Mouse (Mus musculus) limb, embryonic 11.5 days (tissue): ENCODE measurements at regions not wholly inside any gene's neighbourhood (a gene's known extent, or its start where the extent isn't known, plus 50 kb on each side); places are given as distances from the start of the nearest gene placed in this dataset.

Experiments used
- ATAC-seq: fragments of 200-750 bp; cut with Nextera tagmentation; 2 replicates; pipeline ENCODE4 v1.8.0; 2017; ENCODE audit warnings: low read depth; ENCODE audit not compliant: insufficient number of reproducible peaks, low FRiP score, low TSS enrichment
- DNase-seq: peaks from one replicate; pipeline ENCODE4 v3.0.0-alpha.2; 2015; ENCODE audit warnings: low spot score
- H3K27ac ChIP-seq: fragments of 300-500 bp; sonication (generic); replicated peaks from 2 replicates; pipeline ENCODE4 v1.5.1; 2014; ENCODE audit warnings: low read depth, mild to moderate bottlenecking, low read length
- H3K27me3 ChIP-seq: fragments of 300-500 bp; sonication (generic); 2 replicates; pipeline ENCODE4 v1.6.1; 2014; ENCODE audit warnings: mild to moderate bottlenecking, low read length, mixed read lengths; ENCODE audit not compliant: control insufficient read depth, insufficient read depth
- H3K36me3 ChIP-seq: fragments of 300-500 bp; sonication (generic); 2 replicates; pipeline ENCODE4 v1.6.1; 2014; ENCODE audit warnings: mild to moderate bottlenecking, low read length, moderate library complexity, mixed read lengths; ENCODE audit not compliant: control insufficient read depth, insufficient read depth
- H3K4me1 ChIP-seq: fragments of 300-500 bp; sonication (generic); 2 replicates; pipeline ENCODE4 v1.6.1; 2014; ENCODE audit warnings: low read length, mixed read lengths; ENCODE audit not compliant: control insufficient read depth, insufficient read depth
- H3K4me2 ChIP-seq: fragments of 300-500 bp; sonication (generic); 2 replicates; pipeline ENCODE4 v1.6.1; 2014; ENCODE audit warnings: low read depth, mild to moderate bottlenecking, moderate library complexity; ENCODE audit not compliant: severe bottlenecking
- H3K4me3 ChIP-seq: fragments of 300-500 bp; sonication (generic); 2 replicates; pipeline ENCODE4 v1.5.1; 2014; ENCODE audit warnings: low read depth, low read length
- H3K9ac ChIP-seq: fragments of 300-500 bp; sonication (generic); 2 replicates; pipeline ENCODE4 v1.6.1; 2014; ENCODE audit warnings: mild to moderate bottlenecking, low read length
- H3K9me3 ChIP-seq: fragments of 300-500 bp; sonication (generic); 2 replicates; pipeline ENCODE4 v1.6.1; 2016; ENCODE audit warnings: low read length; ENCODE audit not compliant: control insufficient read depth
- WGBS: fragments of 180-500 bp; shearing (Covaris S2); extraction: QIAGEN DNeasy Blood & Tissue Kit; methylation state at CpG from one replicate; pipeline ENCODE4 v1.1.7; 2014; 5-methylcytosine and 5-hydroxymethylcytosine counted together

- Histone ChIP-seq H3K9ac (no peak overlapping the region), H3K36me3 (no peaks in the 10 kb centered on the region), H3K27me3 (no peaks in the 10 kb centered on the region), H3K4me2 (no peak overlapping the region), H3K27ac (no peak overlapping the region), H3K4me3 (no peak overlapping the region), H3K9me3 (no peaks in the 10 kb centered on the region), H3K4me1 (no peaks in the 10 kb centered on the region)
- 84% methylated on average over 11 of the region's 11 CpGs for WGBS
- no peak for DNase-seq
- no peak for ATAC-seq
Measured at GRCm38 (mm10) chr4:134990651-134991050, 60.0 kb downstream of the Syf2 start.

- H3K27me3 ChIP-seq, result no peaks in the 10 kb centered on the region
- no peaks in the 10 kb centered on the region for H3K36me3 ChIP-seq
- H3K27ac ChIP-seq, result no peak overlapping the region
- WGBS, result 67% methylated on average over 8 of the region's 8 CpGs
- H3K4me3 ChIP-seq, result no peak overlapping the region
- no peaks in the 10 kb centered on the region for H3K4me1 ChIP-seq
- no peak overlapping the region for H3K9ac ChIP-seq
- H3K4me2 ChIP-seq, result no peak overlapping the region
- no peak for DNase-seq
- H3K9me3 ChIP-seq, result no peaks in the 10 kb centered on the region
- ATAC-seq, result no peak
Measured at GRCm38 (mm10) chr4:134993526-134994122, 62.9 kb downstream of the Syf2 start.

GRCm38 (mm10) chr4:134994205-134994604, 63.5 kb downstream of the Syf2 start:
- DNase-seq (no peak), ATAC-seq (no peak)
- Histone ChIP-seq H3K9ac (no peak overlapping the region), H3K27ac (no peak overlapping the region), H3K4me3 (no peak overlapping the region), H3K4me1 (no peaks in the 10 kb centered on the region), H3K27me3 (no peaks in the 10 kb centered on the region), H3K4me2 (no peak overlapping the region), H3K9me3 (no peaks in the 10 kb centered on the region), H3K36me3 (no peaks in the 10 kb centered on the region)
- WGBS, result 85% methylated on average over 2 of the region's 2 CpGs

- DNase-seq, result no peak
- H3K27ac ChIP-seq, result no peak overlapping the region
- ATAC-seq, result no peak
- no peak overlapping the region for H3K9ac ChIP-seq
- no peaks in the 10 kb centered on the region for H3K9me3 ChIP-seq
- no peaks in the 10 kb centered on the region for H3K36me3 ChIP-seq
- no peaks in the 10 kb centered on the region for H3K4me1 ChIP-seq
- H3K4me3 ChIP-seq, result no peak overlapping the region
- 89% methylated on average over 6 of the region's 6 CpGs for WGBS
- no peak overlapping the region for H3K4me2 ChIP-seq
- H3K27me3 ChIP-seq, result no peaks in the 10 kb centered on the region
Measured at GRCm38 (mm10) chr4:134994648-134995047, 64.0 kb downstream of the Syf2 start.

GRCm38 (mm10) chr4:134995052-134995451, 64.4 kb downstream of the Syf2 start:
- ATAC-seq (no peak), DNase-seq (no peak)
- no peaks in the 10 kb centered on the region for H3K36me3 ChIP-seq
- H3K27ac ChIP-seq, result no peak overlapping the region
- H3K4me1 ChIP-seq, result no peaks in the 10 kb centered on the region
- no peak overlapping the region for H3K4me3 ChIP-seq
- H3K9ac ChIP-seq, result no peak overlapping the region
- H3K4me2 ChIP-seq, result no peak overlapping the region
- 72% methylated on average over 13 of the region's 13 CpGs for WGBS
- H3K27me3 ChIP-seq, result no peaks in the 10 kb centered on the region
- no peaks in the 10 kb centered on the region for H3K9me3 ChIP-seq

- no peak overlapping the region for H3K4me3 ChIP-seq
- H3K27ac ChIP-seq, result no peak overlapping the region
- H3K36me3 ChIP-seq, result no peaks in the 10 kb centered on the region
- no peak for ATAC-seq
- no peak for DNase-seq
- H3K27me3 ChIP-seq, result no peaks in the 10 kb centered on the region
- no peak overlapping the region for H3K4me2 ChIP-seq
- WGBS, result 87% methylated on average over 6 of the region's 6 CpGs
- no peaks in the 10 kb centered on the region for H3K4me1 ChIP-seq
- no peak overlapping the region for H3K9ac ChIP-seq
- no peaks in the 10 kb centered on the region for H3K9me3 ChIP-seq
Measured at GRCm38 (mm10) chr4:134996121-134996520, 65.4 kb downstream of the Syf2 start.

- Histone ChIP-seq H3K9me3 (no peaks in the 10 kb centered on the region), H3K4me3 (no peak overlapping the region), H3K4me2 (no peak overlapping the region)
Measured at GRCm38 (mm10) chr4:134997461-134998434, 67.0 kb downstream of the Syf2 start.

GRCm38 (mm10) chr4:134998928-134999658, 68.4 kb downstream of the Syf2 start:
- WGBS, result 68% methylated on average over 12 of the region's 12 CpGs
- no peak for ATAC-seq
- no peak overlapping the region for H3K4me2 ChIP-seq

More at GRCm38 (mm10) chr4:134997461-134998434, 67.0 kb downstream of the Syf2 start:
- no peaks in the 10 kb centered on the region for H3K36me3 ChIP-seq
- WGBS, result 88% methylated on average over 26 of the region's 26 CpGs
- no peak overlapping the region for H3K27ac ChIP-seq
- no peak for DNase-seq
- ATAC-seq, result no peak
- H3K9ac ChIP-seq, result no peak overlapping the region
- peaks cover 1% of the 10 kb centered on the region for H3K4me1 ChIP-seq
- no peaks in the 10 kb centered on the region for H3K27me3 ChIP-seq

More at GRCm38 (mm10) chr4:134998928-134999658, 68.4 kb downstream of the Syf2 start:
- no peak overlapping the region for H3K4me3 ChIP-seq
- H3K27ac ChIP-seq, result no peak overlapping the region
- no peaks in the 10 kb centered on the region for H3K36me3 ChIP-seq
- H3K9me3 ChIP-seq, result no peaks in the 10 kb centered on the region
- H3K9ac ChIP-seq, result no peak overlapping the region
- H3K27me3 ChIP-seq, result no peaks in the 10 kb centered on the region
- H3K4me1 ChIP-seq, result peaks cover 7% of the 10 kb centered on the region
- DNase-seq, result no peak
